Mouse (Mus musculus): ENCODE data around the gene Foxd3.

- TF ChIP-seq CTCF (IDR thresholded peaks at IDR 0.05; ENCODE audit: control insufficient read depth, insufficient read depth, low read length) (no peak), POLR2A (IDR thresholded peaks at IDR 0.05; ENCODE audit: borderline replicate concordance, control insufficient read depth, low read depth, low read length) (no peak)
Measured at GRCm38 (mm10) chr4:99656605-99657429, 718 bp downstream of the Foxd3 start.

Data from bone marrow, adult 2 months (tissue).